Mouse (Mus musculus) liver, embryonic 14.5 days (tissue): ENCODE measurements around the gene Zfp182. TPM values are rescaled to one million over a fixed set of nuclear protein-coding genes. Genes with fewer than 3 reads are reported as not detected.

ENCODE experiments used
- ATAC-seq: fragments of 200-750 bp; cut with Nextera tagmentation; 2 replicates; pipeline ENCODE4 v1.8.0; 2017; ENCODE audit warnings: moderate number of reproducible peaks, mild to moderate bottlenecking, moderate library complexity; ENCODE audit not compliant: insufficient read depth
- DNase-seq, 3 experiments: peaks; one replicate each; pipeline ENCODE4 v3.0.0-alpha.2; 2012 to 2013; ENCODE audit warnings: low read depth in 3 of 3, low spot score in 3 of 3
- H3K27ac ChIP-seq: fragments of 300-500 bp; sonication (generic); 2 replicates; pipeline ENCODE4 v1.5.1; 2014; ENCODE audit warnings: moderate library complexity, mild to moderate bottlenecking, control low read depth, inconsistent platforms
- H3K27me3 ChIP-seq: fragments of 300-500 bp; sonication (generic); 2 replicates; pipeline ENCODE4 v1.6.1; 2014; ENCODE audit warnings: mild to moderate bottlenecking, low read length, moderate library complexity; ENCODE audit not compliant: control insufficient read depth, insufficient read depth
- H3K36me3 ChIP-seq: fragments of 300-500 bp; sonication (generic); replicated peaks from 2 replicates; pipeline ENCODE4 v1.6.1; 2014; ENCODE audit warnings: low read depth; ENCODE audit not compliant: control insufficient read depth, insufficient read depth
- H3K4me1 ChIP-seq, 2 experiments: fragments of 200-500 bp in 1 of 2; fragments of 300-500 bp in 1 of 2; sonication (generic) in 1 of 2; replicated peaks; 2 replicates each; pipeline ENCODE4 v1.6.1; 2012 to 2014; ENCODE audit warnings: antibody characterized with exemption in 1 of 2, inconsistent platforms in 1 of 2, low read length in 1 of 2; ENCODE audit not compliant: control insufficient read depth in 2 of 2, insufficient read depth in 2 of 2
- H3K4me2 ChIP-seq: fragments of 300-500 bp; sonication (generic); 2 replicates; pipeline ENCODE4 v1.6.1; 2014; ENCODE audit warnings: low read depth, mild to moderate bottlenecking, control low read depth, moderate library complexity
- H3K4me3 ChIP-seq, 2 experiments: fragments of 200-500 bp in 1 of 2; fragments of 300-500 bp in 1 of 2; sonication (generic) in 1 of 2; 2 replicates each; pipeline ENCODE4 v1.5.1; 2012 to 2014; ENCODE audit warnings: low read depth in 2 of 2, low read length in 2 of 2, mild to moderate bottlenecking in 2 of 2, control low read depth in 1 of 2, inconsistent platforms in 1 of 2, moderate library complexity in 1 of 2; ENCODE audit not compliant: insufficient read depth in 1 of 2
- H3K9ac ChIP-seq: fragments of 300-500 bp; sonication (generic); replicated peaks from 2 replicates; pipeline ENCODE4 v1.6.1; 2014; ENCODE audit warnings: mild to moderate bottlenecking, control low read depth, moderate library complexity
- H3K9me3 ChIP-seq: fragments of 300-500 bp; sonication (generic); 2 replicates; pipeline ENCODE4 v1.6.1; 2016; ENCODE audit warnings: low read length, mixed read lengths; ENCODE audit not compliant: control insufficient read depth
- CTCF ChIP-seq: IDR thresholded peaks from 2 replicates; pipeline ENCODE4 v1.5.1; 2016; ENCODE audit warnings: antibody characterized with exemption, low read depth, control low read depth
- EP300 ChIP-seq: IDR thresholded peaks from 2 replicates; pipeline ENCODE4 v1.6.1; 2016; ENCODE audit warnings: antibody characterized with exemption, low read depth
- WGBS: fragments of 180-500 bp; shearing (Covaris S2); extraction: QIAGEN DNeasy Blood & Tissue Kit; methylation state at CpG from one replicate; pipeline ENCODE4 v1.1.7; 2014; ENCODE audit not compliant: insufficient replicate concordance; 5-methylcytosine and 5-hydroxymethylcytosine counted together
- polyA plus RNA-seq, 2 experiments: library from polyadenylated mRNA; depleted of rRNA in 1 of 2; stranded (reverse) in 1 of 2; unstranded in 1 of 2; fragments of >200 nt; fragmentation: Nextera tagmentation in 1 of 2; extraction: Ambion mirVana in 1 of 2; gene quantifications; 2 replicates each; pipeline versions ENCODE4 v1.2.1 to v1.2.3; 2012 to 2014

Gene Zfp182
- polyA plus RNA-seq (2012; rRNA removed), result 0.79 and 1.6 TPM in 2 replicates
- polyA plus RNA-seq (2014; fragmentation: Nextera tagmentation; extraction: Ambion mirVana), result 1.8 and 2.0 TPM in 2 replicates

- ATAC-seq, result peak; percentile 81
- Histone ChIP-seq H3K27ac (no peak within 1 kb of the TSS), H3K4me2 (peak within 1 kb of the TSS; percentile 58), H3K9ac (peak within 1 kb of the TSS; percentile 54), H3K9me3 (no peaks in the 10 kb centered on the region), H3K27me3 (no peaks in the 10 kb centered on the region), H3K36me3 (no peaks in the 10 kb centered on the region), H3K4me3 (peak within 1 kb of the TSS; percentile 57 to 97), H3K4me1 (no peaks in the 10 kb centered on the region)
- TF ChIP-seq EP300, result no peak
- TF ChIP-seq CTCF, result no peak
- 17% methylated on average over 25 of the region's 25 CpGs for WGBS
- DNase-seq, result peak; percentile 59 to 70 (median 64)
These were observed at the start of gene Zfp182 for GRCm38 (mm10) chrX:21061866-21062543. Gene Zfp182 (minus strand): TSS chrX:21062316.

GRCm38 (mm10) chrX:21089867-21090239, 27.7 kb upstream of the Zfp182 start:
- H3K4me1 ChIP-seq, result no peaks in the 10 kb centered on the region
- H3K36me3 ChIP-seq, result no peaks in the 10 kb centered on the region
- H3K9me3 ChIP-seq, result no peaks in the 10 kb centered on the region
- no peak for ATAC-seq
- H3K4me2 ChIP-seq, result peak overlapping the region; percentile 64; the same call in 1 of the 2 replicates
- WGBS, result 43% methylated on average over 7 of the region's 7 CpGs
- no peak for DNase-seq
- TF ChIP-seq CTCF (no peak), EP300 (no peak)
- H3K27ac ChIP-seq, result no peak overlapping the region
- no peak overlapping the region for H3K9ac ChIP-seq
- H3K4me3 ChIP-seq, result no peak overlapping the region
- no peaks in the 10 kb centered on the region for H3K27me3 ChIP-seq

GRCm38 (mm10) chrX:21088983-21089866, 27.1 kb upstream of the Zfp182 start, which contains the start of gene Zfp300:
Gene Zfp300 (minus strand): TSS chrX:21089527.
- DNase-seq, result peak; percentile 7 to 23 (median 12)
- Histone ChIP-seq H3K9ac (no peak within 1 kb of the TSS), H3K4me3 (peak within 1 kb of the TSS; percentile 43 to 63), H3K27ac (no peak within 1 kb of the TSS), H3K9me3 (no peaks in the 10 kb centered on the region), H3K4me2 (peak within 1 kb of the TSS; percentile 64), H3K4me1 (no peaks in the 10 kb centered on the region), H3K27me3 (no peaks in the 10 kb centered on the region), H3K36me3 (no peaks in the 10 kb centered on the region)
- 14% methylated on average over 27 of the region's 27 CpGs for WGBS
- no peak for ATAC-seq
- no peak for TF ChIP-seq EP300
- TF ChIP-seq CTCF, result no peak

- no peak for DNase-seq
- no peak overlapping the region for H3K9ac ChIP-seq
- 27% methylated on average over 6 of the region's 6 CpGs for WGBS
These were observed 26.5 kb upstream of the Zfp182 start for GRCm38 (mm10) chrX:21088645-21088982.

GRCm38 (mm10) chrX:21068106-21068505, 6.0 kb upstream of the Zfp182 start, which contains the start of gene Spaca5:
Gene Spaca5 (plus strand): TSS chrX:21068406.
- no peaks in the 10 kb centered on the region for H3K4me1 ChIP-seq
- no peaks in the 10 kb centered on the region for H3K9me3 ChIP-seq
- H3K4me3 ChIP-seq, result no peak within 1 kb of the TSS
- no peak within 1 kb of the TSS for H3K27ac ChIP-seq
- no peaks in the 10 kb centered on the region for H3K27me3 ChIP-seq
- H3K4me2 ChIP-seq, result no peak within 1 kb of the TSS
- no peak for TF ChIP-seq EP300
- no peak for TF ChIP-seq CTCF
- no peak within 1 kb of the TSS for H3K9ac ChIP-seq
- ATAC-seq (no peak), DNase-seq (no peak)
- no peaks in the 10 kb centered on the region for H3K36me3 ChIP-seq

More at GRCm38 (mm10) chrX:21088645-21088982, 26.5 kb upstream of the Zfp182 start:
- Histone ChIP-seq H3K27me3 (no peaks in the 10 kb centered on the region), H3K9me3 (no peaks in the 10 kb centered on the region), H3K4me2 (peak overlapping the region; percentile 64), H3K27ac (no peak overlapping the region), H3K4me3 (peak overlapping the region; percentile 43 to 63), H3K36me3 (no peaks in the 10 kb centered on the region), H3K4me1 (no peaks in the 10 kb centered on the region)
- TF ChIP-seq EP300 (no peak), CTCF (no peak)
- no peak for ATAC-seq
